Mouse (Mus musculus): Measurements from ENCODE around the gene Lmo2.

The Lmo2 gene

GRCm38 (mm10) chr2:103941085-103941484 lies 16.7 kb upstream of the Lmo2 start:
- DNase-seq (ENCODE audit: low spot score in 2 of 2) = peak in 1 of 2 experiments; percentile 58

DNA sequence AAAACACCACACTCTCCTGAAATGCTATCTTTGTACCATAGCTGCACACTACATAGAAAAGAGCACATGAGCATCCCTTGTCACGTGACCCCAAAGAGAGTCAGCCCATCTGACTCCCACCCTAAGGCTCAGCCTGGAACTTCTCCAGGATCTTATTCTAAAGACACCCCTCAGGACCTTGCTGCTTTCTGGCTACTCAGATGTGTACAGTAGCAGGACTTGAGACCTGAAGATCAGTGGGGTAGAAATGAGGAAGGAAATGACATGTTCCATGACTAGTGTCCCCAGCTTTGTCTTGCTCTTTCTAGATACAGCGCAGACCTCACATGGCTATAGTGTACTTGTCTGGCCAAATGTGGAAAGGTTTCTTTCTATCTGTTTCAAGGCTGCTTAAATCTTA lies 12.9 kb upstream of the Lmo2 start:
- peak in 1 of 2 experiments; percentile 46 for DNase-seq (ENCODE audit: low spot score in 2 of 2)

DNA sequence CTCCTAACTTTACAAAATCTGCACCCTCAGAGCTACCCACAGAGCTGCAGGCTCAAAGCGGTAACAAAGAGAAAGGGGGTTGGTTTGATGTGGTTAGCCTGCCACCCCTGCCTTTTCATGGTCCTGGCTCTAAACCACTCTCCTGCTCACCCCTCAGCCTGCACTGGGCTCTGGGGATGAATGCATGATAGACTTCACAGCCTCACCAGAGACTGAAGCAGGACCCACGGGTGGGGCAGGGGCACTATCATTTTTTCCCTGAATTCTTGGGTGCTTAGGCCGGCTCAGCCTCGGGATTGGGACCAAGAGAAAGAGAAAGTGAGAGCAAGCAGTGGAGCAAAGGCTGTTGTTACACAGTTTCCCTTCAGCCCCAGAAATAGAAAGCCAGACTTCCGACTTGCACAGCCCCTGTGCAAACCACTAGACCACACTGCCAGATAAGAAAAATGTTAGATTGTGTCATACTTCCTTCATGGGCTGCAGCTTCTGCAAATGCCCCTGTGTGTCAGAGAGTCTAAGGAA lies 12.2 kb upstream of the Lmo2 start:
- DNase-seq (ENCODE audit: low spot score in 2 of 2) = peak; percentile 37 to 52

GRCm38 (mm10) chr2:103946892-103947291 lies 10.9 kb upstream of the Lmo2 start:
- no peak for DNase-seq (ENCODE audit: low spot score in 2 of 2)

- DNase-seq (ENCODE audit: low spot score in 2 of 2) = no peak
These were observed 9.7 kb upstream of the Lmo2 start for GRCm38 (mm10) chr2:103947982-103948655.

DNA sequence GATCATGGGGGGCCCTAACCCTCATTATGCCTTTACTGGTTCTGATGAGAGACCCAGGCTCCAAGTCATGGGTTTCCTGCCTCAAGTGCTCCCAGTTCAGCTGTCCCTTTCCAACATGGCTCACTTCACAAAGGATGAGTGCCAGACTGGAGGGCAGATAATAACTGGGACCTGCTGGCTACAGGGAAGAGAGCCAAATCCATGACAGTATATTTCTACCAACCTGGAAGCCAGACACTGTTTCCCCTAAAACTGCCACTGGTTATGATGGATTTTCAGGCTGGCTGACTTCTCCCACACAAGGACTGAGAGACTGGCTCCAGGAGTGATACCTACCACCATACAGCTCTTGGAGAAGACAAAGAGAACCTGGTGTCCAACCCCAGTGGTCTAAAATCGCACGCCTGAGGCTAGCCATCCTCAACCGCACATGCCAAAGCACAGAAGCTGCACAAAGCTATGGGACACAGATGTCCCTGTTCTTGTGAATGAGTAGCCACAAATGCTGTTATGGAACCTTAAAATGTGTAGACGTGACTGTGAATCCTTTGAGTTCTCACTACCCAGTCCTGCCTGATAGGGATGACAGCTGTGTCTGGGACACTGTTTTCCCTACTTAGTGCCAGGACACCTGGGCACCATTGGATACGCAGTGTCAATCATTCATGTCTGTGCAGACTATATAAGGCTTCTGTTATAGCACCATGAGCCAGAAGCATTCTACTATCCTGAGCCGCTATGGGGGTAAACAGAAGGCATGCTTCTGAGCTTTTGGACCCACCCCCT lies 4.5 kb upstream of the Lmo2 start:
- no peak for DNase-seq (ENCODE audit: low spot score in 2 of 2)

GRCm38 (mm10) chr2:103955714-103956113 lies 2.1 kb upstream of the Lmo2 start:
- no peak for DNase-seq (ENCODE audit: low spot score in 2 of 2)

DNA sequence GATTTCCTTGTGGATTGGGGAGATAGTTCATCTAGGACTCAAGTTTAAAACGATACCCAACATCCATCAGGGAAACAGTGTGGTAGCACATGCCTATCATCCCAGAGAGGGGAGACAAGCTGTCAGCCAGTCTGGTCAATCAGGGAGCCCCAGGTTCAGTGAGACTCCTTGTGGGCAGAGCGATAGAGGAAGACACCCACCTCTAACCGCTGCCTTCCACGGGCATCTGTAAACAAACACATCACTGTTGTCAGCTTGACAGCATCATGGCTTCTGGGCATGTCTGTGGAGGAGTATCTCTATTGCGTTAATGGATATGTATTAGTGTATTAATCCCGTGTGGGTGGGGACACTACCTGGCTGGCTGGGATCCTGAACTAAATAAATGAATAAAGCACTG lies 919 bp upstream of the Lmo2 start:
- no peak for DNase-seq (ENCODE audit: low spot score in 2 of 2)

DNA sequence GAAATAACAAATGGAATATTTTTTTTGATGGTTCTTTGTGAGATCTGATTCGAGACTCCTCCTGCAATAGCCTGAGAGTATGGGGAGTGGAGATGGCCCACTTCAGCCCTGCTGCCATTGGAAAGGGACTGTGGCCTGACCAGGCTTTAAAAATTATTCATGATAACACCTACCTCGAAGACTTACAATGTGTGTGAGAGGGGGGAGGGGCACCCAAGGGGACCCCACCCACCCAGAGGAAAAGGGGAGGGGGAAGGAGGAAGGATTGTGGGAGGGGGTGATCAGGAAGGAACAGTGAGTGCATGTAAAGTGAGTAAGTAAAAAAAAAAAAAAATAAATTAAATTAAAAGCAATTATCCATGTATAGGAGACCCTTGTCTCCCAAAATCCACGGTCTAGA lies 848 bp downstream of the Lmo2 start:
- DNase-seq (ENCODE audit: low spot score in 2 of 2) = no peak

DNA sequence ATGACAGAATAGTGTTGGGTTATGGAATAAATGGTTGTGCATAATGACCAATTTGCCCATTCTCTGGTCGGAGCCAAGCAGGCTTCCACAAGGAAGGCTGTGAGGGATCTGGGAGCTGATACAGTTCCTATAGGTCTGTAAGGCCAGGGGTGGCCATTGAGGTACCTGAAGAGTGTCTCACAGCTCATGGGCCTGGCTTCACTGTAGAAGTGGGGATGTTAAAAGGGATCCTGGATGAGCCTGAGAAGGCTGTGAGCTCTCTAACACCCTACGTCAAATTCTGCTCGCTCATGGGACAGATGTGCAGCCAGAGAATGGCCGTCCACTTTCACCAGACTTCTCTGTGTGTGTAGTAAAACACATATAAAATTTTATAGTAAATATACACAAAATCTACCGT lies 1.3 kb downstream of the Lmo2 start:
- DNase-seq (ENCODE audit: low spot score in 2 of 2) = no peak

DNA sequence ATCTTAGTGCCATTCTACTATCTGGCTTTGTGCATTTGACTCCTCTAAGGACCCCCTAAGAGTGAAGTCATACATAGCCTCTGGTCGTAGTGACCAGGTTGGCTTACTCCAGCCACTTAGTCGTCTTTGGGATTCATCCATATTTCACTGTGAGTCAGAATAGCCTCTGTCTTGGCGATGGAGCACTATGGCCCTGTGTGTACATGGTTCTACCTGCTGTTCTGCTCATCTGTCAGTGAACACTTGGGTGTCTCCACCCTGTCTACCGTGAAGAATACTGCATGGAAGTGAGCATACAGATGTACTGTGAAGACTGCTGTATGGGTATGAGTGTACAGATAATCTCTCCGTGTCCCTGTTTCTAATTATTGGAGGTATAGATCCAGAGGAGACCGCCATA lies 1.8 kb downstream of the Lmo2 start:
- DNase-seq (ENCODE audit: low spot score in 2 of 2) = no peak

- no peak for DNase-seq (ENCODE audit: low spot score in 2 of 2)
These were observed 4.6 kb downstream of the Lmo2 start for GRCm38 (mm10) chr2:103962349-103962748.

DNA sequence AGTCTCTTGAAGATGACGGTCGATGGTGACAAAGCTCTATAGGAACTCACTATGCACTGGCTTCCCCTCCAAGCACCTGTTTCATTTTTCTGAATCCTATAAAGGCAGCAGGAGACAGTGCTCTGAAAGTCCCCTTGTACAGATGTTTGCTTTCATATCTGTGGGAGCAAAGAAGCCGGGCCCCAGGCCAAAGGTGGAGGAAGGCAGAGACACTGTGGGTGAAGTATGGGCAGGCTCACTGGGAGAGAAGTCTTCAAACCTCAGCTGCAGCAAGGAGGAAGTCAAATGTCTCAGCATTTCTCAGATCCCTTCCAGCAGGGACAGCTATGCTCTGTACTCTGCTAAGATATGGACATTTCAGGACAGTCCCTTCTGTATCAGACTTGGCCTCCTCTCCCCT lies 7.6 kb downstream of the Lmo2 start:
- DNase-seq (ENCODE audit: low spot score in 2 of 2) = no peak

DNA sequence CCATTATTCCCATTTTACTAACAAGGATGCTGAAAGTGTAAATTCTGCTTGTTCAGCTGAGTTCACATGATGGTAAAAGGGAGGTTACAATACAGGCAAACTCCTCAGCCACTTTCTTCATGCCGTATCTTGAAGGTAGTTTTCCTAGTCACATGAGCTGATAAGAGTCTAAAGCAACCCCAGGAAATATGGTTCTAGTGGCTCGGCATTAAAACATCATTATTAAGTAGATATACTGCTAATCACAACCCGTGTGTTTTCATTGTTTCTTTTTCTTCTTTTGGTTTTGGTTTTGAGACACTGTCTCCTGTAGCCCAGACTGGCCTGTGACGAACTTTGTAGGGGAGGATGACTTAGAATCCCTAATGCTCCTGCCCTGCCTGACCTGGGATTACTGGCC lies 10.4 kb downstream of the Lmo2 start:
- DNase-seq (ENCODE audit: low spot score in 2 of 2) = no peak

DNA sequence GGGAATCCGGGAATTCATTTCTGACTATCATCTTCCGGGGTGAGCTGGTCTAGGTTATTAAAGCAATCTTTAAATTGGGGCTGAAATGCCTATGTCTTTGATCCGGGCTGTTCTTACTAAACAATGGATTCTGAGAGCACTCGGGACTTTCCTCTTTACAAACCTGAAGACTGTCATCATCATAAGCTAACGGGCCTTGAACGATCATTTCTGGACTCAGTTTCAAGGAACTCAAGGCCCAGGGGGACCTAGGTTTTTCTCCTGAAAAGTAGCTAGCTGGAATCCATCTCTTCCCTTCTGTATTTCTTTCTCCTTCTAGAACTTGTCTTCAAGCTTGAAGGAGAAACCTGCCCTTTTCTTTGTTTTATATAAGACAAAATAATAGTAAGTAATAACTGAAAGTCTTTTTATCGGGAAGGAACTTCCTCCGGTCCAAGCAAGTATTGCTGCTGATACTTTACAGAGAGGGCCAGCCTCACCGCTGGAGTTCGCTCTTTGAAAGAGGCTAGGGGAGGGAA lies 11.2 kb downstream of the Lmo2 start:
- no peak for DNase-seq (ENCODE audit: low spot score in 2 of 2)

- DNase-seq (ENCODE audit: low spot score in 2 of 2) = peak in 1 of 2 experiments; percentile 55
These were observed 11.8 kb downstream of the Lmo2 start for GRCm38 (mm10) chr2:103969437-103970040.

GRCm38 (mm10) chr2:103970041-103970790 lies 12.4 kb downstream of the Lmo2 start:
- peak in 1 of 2 experiments; percentile 37 for DNase-seq (ENCODE audit: low spot score in 2 of 2)

DNA sequence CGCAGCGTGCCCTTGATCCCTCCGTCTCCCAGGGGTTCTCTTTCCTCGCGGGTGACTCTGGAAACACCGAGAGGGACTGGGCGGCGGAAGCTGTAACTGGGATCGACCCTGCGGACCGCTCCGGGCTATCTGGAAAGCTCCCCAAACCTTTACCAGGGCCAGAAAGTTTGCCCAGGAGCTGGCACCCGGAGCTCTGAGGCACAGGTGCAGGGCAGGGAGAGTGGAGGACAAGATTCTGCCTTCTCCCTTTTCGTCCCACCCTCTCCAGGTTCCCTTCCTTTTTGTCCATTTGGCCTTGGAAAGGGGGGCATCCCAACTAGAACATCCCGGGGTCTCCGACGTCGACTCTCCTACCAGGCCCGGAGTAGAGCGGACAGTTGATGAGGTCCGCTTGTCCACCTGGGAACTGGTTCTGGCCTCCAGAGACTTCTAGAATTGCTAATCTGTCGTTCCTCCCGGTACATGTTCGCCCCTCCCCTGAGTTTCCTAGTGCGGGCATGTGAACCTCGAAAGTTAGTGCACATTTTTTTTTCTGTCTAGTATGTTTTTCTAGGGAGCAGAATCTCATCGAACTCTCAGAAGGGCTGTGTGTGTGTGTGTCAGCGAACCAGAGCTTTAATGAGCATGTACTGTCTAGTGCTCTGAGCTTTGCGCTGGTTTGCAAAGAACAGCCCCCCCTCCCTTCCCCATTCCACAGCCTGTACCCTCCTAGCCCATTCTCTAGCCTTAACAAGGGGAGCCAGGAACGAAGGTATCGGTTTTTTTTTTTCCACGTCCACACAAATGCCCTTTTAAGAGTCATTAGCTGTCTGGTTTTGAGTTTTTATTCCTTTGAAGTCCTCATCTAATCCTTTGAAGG lies 13.2 kb downstream of the Lmo2 start:
- no peak for DNase-seq (ENCODE audit: low spot score in 2 of 2)

DNA sequence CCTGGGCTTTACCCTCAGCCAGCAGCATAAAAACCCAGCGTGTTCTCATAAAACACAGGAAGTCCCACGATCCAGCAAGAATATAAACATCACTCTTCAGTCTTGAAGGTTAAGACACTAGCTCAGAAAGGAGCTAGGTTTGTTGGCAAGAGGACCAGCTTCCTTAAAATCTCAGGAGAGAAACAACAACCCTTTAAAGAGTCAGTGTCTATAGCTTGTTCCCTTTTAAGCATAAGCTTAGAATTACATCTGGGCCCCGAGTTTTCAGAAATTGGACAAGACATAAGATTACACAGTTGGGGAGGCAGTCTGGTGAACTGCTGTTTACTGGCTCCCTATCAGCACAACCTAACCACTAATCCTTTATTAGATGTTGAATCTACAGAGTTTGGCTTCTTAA lies 14.1 kb downstream of the Lmo2 start:
- DNase-seq (ENCODE audit: low spot score in 2 of 2) = no peak

- no peak for DNase-seq (ENCODE audit: low spot score in 2 of 2)
These were observed 18.1 kb downstream of the Lmo2 start for GRCm38 (mm10) chr2:103975904-103976303.

DNA sequence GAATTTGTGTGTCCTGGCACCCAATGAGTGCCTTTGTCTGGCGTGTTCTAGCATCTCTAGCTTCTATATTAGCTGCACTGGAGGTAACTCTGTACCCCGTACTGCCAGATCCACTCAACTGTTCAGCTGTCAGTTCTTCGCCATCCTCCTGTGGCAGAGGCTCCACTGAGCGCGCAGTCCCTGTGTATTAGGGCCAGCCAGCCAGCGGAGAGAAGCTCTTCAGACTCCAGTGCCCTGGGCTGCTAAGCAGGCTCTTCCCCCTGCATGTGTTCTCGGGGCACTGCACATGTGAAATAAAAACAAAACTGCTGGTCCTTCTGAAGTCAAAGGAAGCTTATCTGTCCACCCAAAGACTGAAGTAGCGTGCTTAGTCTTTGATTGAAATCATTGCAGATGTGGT lies 19.4 kb downstream of the Lmo2 start:
- DNase-seq (ENCODE audit: low spot score in 2 of 2) = no peak

All from natural killer cell, adult 2 months (primary cell).